Mouse (Mus musculus): Measurements from ENCODE around the gene Ankrd65.
"Not testable (repeated sequence)": the region's sequence is repeated elsewhere in the genome, so short reads cannot be mapped to it uniquely, and the experiment has no call there.

The Ankrd65 gene

GRCm38 (mm10) chr4:155774971-155775740 lies 15.1 kb upstream of the Ankrd65 start:
- no peak for DNase-seq (ENCODE audit: low spot score in 2 of 2)

- no peak for DNase-seq (ENCODE audit: low spot score in 2 of 2)
These were observed 14.4 kb upstream of the Ankrd65 start for GRCm38 (mm10) chr4:155775855-155776254.

GRCm38 (mm10) chr4:155776704-155777335 lies 13.4 kb upstream of the Ankrd65 start:
- no peak for DNase-seq (ENCODE audit: low spot score in 2 of 2)

DNA sequence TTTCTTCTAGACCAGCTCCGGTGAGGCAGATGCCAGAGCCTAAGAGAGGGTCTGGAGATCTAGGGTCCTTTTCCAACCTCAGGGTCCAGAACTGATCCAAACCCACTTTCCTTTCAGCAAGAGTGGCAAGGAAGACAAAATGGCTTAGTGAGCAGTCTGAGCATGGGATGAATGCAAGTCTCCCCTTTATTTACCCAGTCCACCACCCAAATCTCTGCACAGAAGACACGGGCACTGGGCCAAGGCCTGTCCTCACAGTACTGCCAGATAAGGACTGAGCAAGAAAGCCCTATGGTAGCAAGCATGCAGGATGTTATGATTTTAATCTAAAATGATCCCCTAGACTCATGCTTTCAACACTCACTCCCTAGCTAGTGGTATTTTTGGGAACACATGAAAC lies 12.4 kb upstream of the Ankrd65 start:
- no peak for DNase-seq (ENCODE audit: low spot score in 2 of 2)

- no peak for DNase-seq (ENCODE audit: low spot score in 2 of 2)
These were observed 10.7 kb upstream of the Ankrd65 start for GRCm38 (mm10) chr4:155779498-155779897.

GRCm38 (mm10) chr4:155780895-155781294 lies 9.3 kb upstream of the Ankrd65 start:
- DNase-seq (ENCODE audit: low spot score in 2 of 2) = no peak

DNA sequence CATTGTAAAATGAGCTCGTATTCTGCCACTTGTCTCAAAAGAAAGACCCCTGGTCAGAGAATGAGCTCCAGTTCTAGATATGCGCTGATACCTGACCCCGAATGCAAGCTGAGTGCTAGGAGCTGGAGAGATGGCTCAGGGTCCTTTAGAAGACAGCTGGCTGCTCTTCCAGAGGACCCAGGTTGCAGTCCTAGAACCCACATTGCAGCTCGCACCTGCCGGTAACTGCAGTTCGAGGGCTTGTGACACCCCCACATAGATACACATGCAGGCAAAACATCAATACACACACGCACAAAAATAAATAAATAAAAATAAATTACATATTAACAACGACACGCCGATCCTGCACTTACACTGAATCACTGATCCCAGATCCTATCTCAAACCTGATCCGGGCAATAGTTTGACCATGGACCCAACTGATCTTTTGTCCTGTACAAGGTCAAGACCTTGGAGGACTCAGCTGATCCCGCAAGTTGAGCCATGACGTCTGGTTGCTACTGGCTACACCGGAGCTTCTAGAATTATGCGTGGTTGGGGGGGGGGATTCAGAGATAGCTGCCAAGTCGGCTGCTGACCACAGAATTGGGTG lies 6.7 kb upstream of the Ankrd65 start:
- DNase-seq (ENCODE audit: low spot score in 2 of 2) = no peak

- DNase-seq (ENCODE audit: low spot score in 2 of 2) = peak; percentile 38 to 66
These were observed 6.0 kb upstream of the Ankrd65 start for GRCm38 (mm10) chr4:155784081-155784701.

GRCm38 (mm10) chr4:155785246-155785645 lies 5.0 kb upstream of the Ankrd65 start:
- DNase-seq (ENCODE audit: low spot score in 2 of 2) = no peak

- no peak for DNase-seq (ENCODE audit: low spot score in 2 of 2)
These were observed 4.4 kb upstream of the Ankrd65 start, which contains the start of gene Tmem88b for GRCm38 (mm10) chr4:155785819-155786218. TSS of gene Tmem88b (minus strand) at chr4:155785874.

GRCm38 (mm10) chr4:155788300-155788699 lies 1.9 kb upstream of the Ankrd65 start:
- no peak for DNase-seq (ENCODE audit: low spot score in 2 of 2)

- not testable (repeated sequence) for DNase-seq (ENCODE audit: low spot score in 2 of 2)
These were observed 1.4 kb upstream of the Ankrd65 start for GRCm38 (mm10) chr4:155788833-155789232.

- no peak for DNase-seq (ENCODE audit: low spot score in 2 of 2)
These were observed 467 bp downstream of the Ankrd65 start for GRCm38 (mm10) chr4:155790650-155791161.

DNA sequence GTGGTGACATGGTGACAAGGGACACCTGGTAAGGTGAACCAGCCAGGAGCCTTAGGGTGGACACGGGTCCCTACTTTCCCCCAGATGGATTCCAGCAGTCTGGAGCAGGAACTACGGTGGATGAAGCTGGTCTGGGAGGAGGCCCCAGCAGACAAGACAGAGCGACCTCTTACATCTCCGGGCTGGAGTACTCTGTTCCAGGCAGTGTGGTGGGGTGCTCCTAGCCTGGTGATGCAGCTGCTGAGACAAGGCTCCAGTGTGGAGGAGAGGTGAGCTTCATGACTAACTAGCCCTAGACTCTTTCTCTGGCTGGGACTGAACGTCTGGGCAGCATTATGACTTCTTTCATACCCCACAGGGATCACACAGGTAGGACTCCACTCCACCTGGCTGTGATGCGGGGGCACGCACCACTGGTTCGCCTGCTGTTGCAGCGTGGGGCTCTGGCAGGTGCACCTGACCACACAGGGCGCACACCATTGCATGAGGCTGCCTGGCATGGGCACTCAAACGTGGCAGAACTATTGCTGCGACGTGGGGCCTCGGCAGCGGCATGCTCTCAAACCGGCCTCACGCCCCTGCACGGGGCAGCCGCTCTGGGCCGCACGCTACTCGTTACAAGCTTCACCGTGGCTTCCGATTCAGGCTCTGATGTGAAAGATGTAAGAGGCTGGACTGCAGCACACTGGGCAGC lies 1.1 kb downstream of the Ankrd65 start:
- DNase-seq (ENCODE audit: low spot score in 2 of 2) = no peak

GRCm38 (mm10) chr4:155793730-155794129 lies 3.5 kb downstream of the Ankrd65 start:
- DNase-seq (ENCODE audit: low spot score in 2 of 2) = no peak

GRCm38 (mm10) chr4:155802075-155802474 lies 11.8 kb downstream of the Ankrd65 start:
- no peak for DNase-seq (ENCODE audit: low spot score in 2 of 2)

- DNase-seq (ENCODE audit: low spot score in 2 of 2) = no peak
These were observed 12.6 kb downstream of the Ankrd65 start, which contains the start of gene Mrpl20 for GRCm38 (mm10) chr4:155802741-155803339. TSS of gene Mrpl20 (plus strand) at chr4:155802878.

GRCm38 (mm10) chr4:155803340-155804041 lies 13.3 kb downstream of the Ankrd65 start:
- peak; percentile 94 to 98 for DNase-seq (ENCODE audit: low spot score in 2 of 2)

DNA sequence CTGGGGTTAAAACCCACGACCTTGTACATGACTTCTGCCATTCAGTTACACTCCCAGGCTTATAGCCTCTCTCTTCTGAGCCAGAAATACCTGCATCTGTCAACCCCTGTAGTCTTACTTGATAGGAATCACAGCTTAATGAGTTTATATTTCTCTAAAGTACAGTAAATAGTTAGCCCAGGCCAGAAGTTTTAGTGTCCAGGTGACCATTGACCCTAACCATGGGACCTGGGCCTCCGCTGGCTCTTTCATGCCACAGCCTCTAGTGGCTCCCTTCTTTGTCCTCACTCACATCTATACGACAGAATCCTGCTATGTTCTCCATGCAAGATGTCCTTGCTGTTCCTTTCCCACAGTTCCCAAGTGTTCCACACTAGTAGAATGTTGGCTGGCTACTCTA lies 17.6 kb downstream of the Ankrd65 start:
- DNase-seq (ENCODE audit: low spot score in 2 of 2) = no peak

GRCm38 (mm10) chr4:155811929-155812664 lies 21.9 kb downstream of the Ankrd65 start, which contains the start of gene Ccnl2:
TSS of gene Ccnl2 (plus strand) at chr4:155812489.
- DNase-seq (ENCODE audit: low spot score in 2 of 2) = peak; percentile 90 to 93
